Mouse (Mus musculus) olfactory bulb, adult 2 months (tissue): ENCODE results near the gene Morn1.

Experiments used
- CTCF ChIP-seq: fragments of 200-500 bp; IDR thresholded peaks from 2 replicates; pipeline ENCODE4 v1.5.1; 2012; ENCODE audit warnings: low read depth, mild to moderate bottlenecking, low read length, moderate library complexity; ENCODE audit not compliant: insufficient read depth
- POLR2A ChIP-seq: fragments of 200-500 bp; IDR thresholded peaks from 2 replicates; pipeline ENCODE4 v1.6.1; 2012; ENCODE audit warnings: mild to moderate bottlenecking, low read depth, low read length, moderate library complexity; ENCODE audit not compliant: insufficient read depth

- no peak for TF ChIP-seq CTCF
- no peak for TF ChIP-seq POLR2A
Measured at GRCm38 (mm10) chr4:155163685-155164084, 77.3 kb downstream of the Morn1 start.
